Mouse (Mus musculus) CH12.LX (cell line): ENCODE measurements around the gene Rps11. TPM values are rescaled to one million over a fixed set of nuclear protein-coding genes. Genes with fewer than 3 reads are reported as not detected.

ENCODE experiments used
- DNase-seq: peaks from one replicate; pipeline ENCODE4 v3.0.0-alpha.2; 2013; ENCODE audit errors: extremely low read depth
- H3K27ac ChIP-seq: 2 replicates; pipeline ENCODE4 v1.5.1; 2012; ENCODE audit warnings: low read depth, mild to moderate bottlenecking, control low read depth, moderate library complexity; ENCODE audit not compliant: insufficient read depth
- H3K27me3 ChIP-seq: replicated peaks from 2 replicates; pipeline ENCODE3; 2012; ENCODE audit warnings: inconsistent platforms
- H3K36me3 ChIP-seq, 2 experiments: replicated peaks in 1 of 2; 2 replicates each; pipeline versions ENCODE3 to v1.6.1; 2012; ENCODE audit warnings: inconsistent platforms in 1 of 2, low read length in 1 of 2, mild to moderate bottlenecking in 1 of 2, mixed read lengths in 1 of 2, moderate library complexity in 1 of 2; ENCODE audit not compliant: control insufficient read depth in 1 of 2, insufficient read depth in 1 of 2
- H3K4me1 ChIP-seq, 2 experiments: 2 replicates each; pipeline ENCODE4 v1.6.1; 2012; ENCODE audit warnings: inconsistent platforms in 1 of 2, moderate library complexity in 1 of 2; ENCODE audit not compliant: insufficient read depth in 2 of 2, control insufficient read depth in 1 of 2
- H3K4me2 ChIP-seq: 2 replicates; pipeline ENCODE4 v1.6.1; 2012; ENCODE audit warnings: low read depth, mild to moderate bottlenecking, control low read depth; ENCODE audit not compliant: poor library complexity, insufficient read depth, severe bottlenecking
- H3K4me3 ChIP-seq, 3 experiments: fragments of 150-350 bp in 1 of 3; sonication (generic) in 1 of 3; replicated peaks in 1 of 3; 2 replicates each; pipeline versions ENCODE3 to v1.5.1; 2011 to 2012; ENCODE audit warnings: low read depth in 2 of 3, low read length in 2 of 3, mild to moderate bottlenecking in 2 of 3, moderate library complexity in 2 of 3, control low read depth in 1 of 3, improper control_type of control experiment in 1 of 3, inconsistent platforms in 1 of 3, mixed read lengths in 1 of 3; ENCODE audit not compliant: poor library complexity in 1 of 3
- H3K79me2 ChIP-seq: replicated peaks from 2 replicates; pipeline ENCODE4 v1.6.1; 2012; ENCODE audit warnings: mild to moderate bottlenecking, moderate library complexity; ENCODE audit not compliant: control insufficient read depth, poor library complexity, insufficient read depth, severe bottlenecking; ENCODE audit errors: extremely low read depth
- H3K9ac ChIP-seq: 2 replicates; pipeline ENCODE4 v1.6.1; 2012; ENCODE audit warnings: low read depth, mild to moderate bottlenecking, control low read depth, moderate library complexity; ENCODE audit not compliant: insufficient read depth
- H3K9me3 ChIP-seq: replicated peaks from 2 replicates; pipeline ENCODE3; 2012; ENCODE audit warnings: low read length, inconsistent platforms, mixed read lengths
- BHLHE40 ChIP-seq: IDR thresholded peaks from 2 replicates; pipeline ENCODE4 v1.6.1; 2011; ENCODE audit warnings: mild to moderate bottlenecking, low read depth, low read length, improper control_type of control experiment
- CHD1 ChIP-seq: IDR thresholded peaks from 2 replicates; pipeline ENCODE4 v1.6.1; 2012; ENCODE audit warnings: low read depth, low read length, improper control_type of control experiment, inconsistent platforms
- CTCF ChIP-seq, 2 experiments: IDR thresholded peaks in 1 of 2; conservative IDR thresholded peaks in 1 of 2; 2 replicates each; pipeline ENCODE4 v1.5.1; 2011 to 2012; ENCODE audit warnings: low read depth in 2 of 2, low read length in 2 of 2, improper control_type of control experiment in 1 of 2, inconsistent platforms in 1 of 2, mild to moderate bottlenecking in 1 of 2, moderate library complexity in 1 of 2
- E2F4 ChIP-seq: IDR thresholded peaks from 2 replicates; pipeline ENCODE4 v1.6.1; 2011; ENCODE audit warnings: low read depth, low read length, improper control_type of control experiment; ENCODE audit not compliant: insufficient replicate concordance
- ELF1 ChIP-seq: IDR thresholded peaks from 2 replicates; pipeline ENCODE4 v1.6.1; 2014; ENCODE audit warnings: low read depth, mild to moderate bottlenecking, inconsistent platforms, low read length, improper control_type of control experiment
- EP300 ChIP-seq: IDR thresholded peaks from 2 replicates; pipeline ENCODE4 v1.6.1; 2011; ENCODE audit warnings: low read length, improper control_type of control experiment
- ETS1 ChIP-seq: conservative IDR thresholded peaks from 2 replicates; pipeline ENCODE4 v1.6.1; 2012; ENCODE audit warnings: low read depth, mild to moderate bottlenecking, inconsistent platforms, low read length, improper control_type of control experiment, moderate library complexity
- HCFC1 ChIP-seq: IDR thresholded peaks from 2 replicates; pipeline ENCODE4 v1.6.1; 2012; ENCODE audit warnings: low read depth, mild to moderate bottlenecking, inconsistent platforms, low read length, improper control_type of control experiment
- IRF4 ChIP-seq: IDR thresholded peaks from 2 replicates; pipeline ENCODE4 v1.6.1; 2014; ENCODE audit warnings: low read depth, mild to moderate bottlenecking, inconsistent platforms, low read length, improper control_type of control experiment
- JUN ChIP-seq: IDR thresholded peaks from 2 replicates; pipeline ENCODE4 v1.6.1; 2011; ENCODE audit warnings: low read depth, mild to moderate bottlenecking, low read length, improper control_type of control experiment, moderate library complexity; ENCODE audit not compliant: insufficient read depth
- JUND ChIP-seq: conservative IDR thresholded peaks from 2 replicates; pipeline ENCODE4 v1.6.1; 2011; ENCODE audit warnings: low read depth, low read length, improper control_type of control experiment
- KAT2A ChIP-seq: IDR thresholded peaks from 2 replicates; pipeline ENCODE4 v1.6.1; 2012; ENCODE audit warnings: low read length, improper control_type of control experiment, inconsistent platforms; ENCODE audit not compliant: insufficient replicate concordance
- MAX ChIP-seq: IDR thresholded peaks from 2 replicates; pipeline ENCODE4 v1.6.1; 2011; ENCODE audit warnings: low read length, improper control_type of control experiment
- MAZ ChIP-seq: IDR thresholded peaks from 2 replicates; pipeline ENCODE4 v1.6.1; 2012; ENCODE audit warnings: low read depth, mild to moderate bottlenecking, inconsistent platforms, low read length, improper control_type of control experiment, moderate library complexity
- MEF2A ChIP-seq: IDR thresholded peaks from 2 replicates; pipeline ENCODE4 v1.6.1; 2014; ENCODE audit warnings: low read depth, mild to moderate bottlenecking, inconsistent platforms, low read length, improper control_type of control experiment, borderline replicate concordance
- MXI1 ChIP-seq: IDR thresholded peaks from 2 replicates; pipeline ENCODE4 v1.6.1; 2011; ENCODE audit warnings: mild to moderate bottlenecking, low read depth, low read length, improper control_type of control experiment
- MYC ChIP-seq: IDR thresholded peaks from 2 replicates; pipeline ENCODE4 v1.6.1; 2011; ENCODE audit warnings: low read depth, mild to moderate bottlenecking, improper control_type of control experiment, low read length
- NRF1 ChIP-seq: IDR thresholded peaks from 2 replicates; pipeline ENCODE4 v1.6.1; 2014; ENCODE audit warnings: low read depth, mild to moderate bottlenecking, inconsistent platforms, low read length, improper control_type of control experiment, moderate library complexity
- POLR2A ChIP-seq: IDR thresholded peaks from 2 replicates; pipeline ENCODE4 v1.6.1; 2011; ENCODE audit warnings: low read depth, mild to moderate bottlenecking, improper control_type of control experiment, low read length
- POLR2AphosphoS2 ChIP-seq: IDR thresholded peaks from 2 replicates; pipeline ENCODE4 v1.6.1; 2011; ENCODE audit warnings: low read depth, low read length, improper control_type of control experiment
- RAD21 ChIP-seq: IDR thresholded peaks from 2 replicates; pipeline ENCODE4 v1.6.1; 2011; ENCODE audit warnings: low read depth, mild to moderate bottlenecking, low read length, improper control_type of control experiment, moderate library complexity
- TCF12 ChIP-seq: IDR thresholded peaks from 2 replicates; pipeline ENCODE4 v1.6.1; 2014; ENCODE audit warnings: low read depth, mild to moderate bottlenecking, inconsistent platforms, low read length, improper control_type of control experiment
- UBTF ChIP-seq: IDR thresholded peaks from 2 replicates; pipeline ENCODE4 v1.6.1; 2012; ENCODE audit warnings: low read depth, mild to moderate bottlenecking, inconsistent platforms, low read length, improper control_type of control experiment, moderate library complexity
- USF2 ChIP-seq: conservative IDR thresholded peaks from 2 replicates; pipeline ENCODE4 v1.6.1; 2011; ENCODE audit warnings: low read depth, low read length, improper control_type of control experiment
- ZC3H11A ChIP-seq: IDR thresholded peaks from 2 replicates; pipeline ENCODE4 v1.6.1; 2012; ENCODE audit warnings: low read depth, mild to moderate bottlenecking, inconsistent platforms, low read length, improper control_type of control experiment
- ZMIZ1 ChIP-seq: IDR thresholded peaks from 2 replicates; pipeline ENCODE4 v1.6.1; 2012; ENCODE audit warnings: low read depth, mild to moderate bottlenecking, inconsistent platforms, low read length, improper control_type of control experiment
- dilution Hi-C: fragments of 300-500 bp; cut with MboI; formaldehyde crosslinking; loops from 2 replicates; pipeline ENCODE4 v1.14.3; 2020; ENCODE audit warnings: low sequenced_read_pairs; ENCODE audit not compliant: extremely low pct_unique_long_range_greater_than_20kb, extremely low pct_ligation_motif_present
- in situ Hi-C: fragments of 300-500 bp; cut with MboI; formaldehyde crosslinking; loops from 3 replicates; pipeline ENCODE4 v1.14.3; 2019; ENCODE audit warnings: low sequenced_read_pairs, low pct_ligation_motif_present, low pct_unique_long_range_greater_than_20kb, mixed read lengths
- polyA plus RNA-seq: library from polyadenylated mRNA; unstranded; fragments of >175 nt; gene quantifications from 2 replicates; pipeline ENCODE4 v1.2.1, GENCODE M21; 2012; ENCODE audit warnings: low read depth; ENCODE audit not compliant: insufficient read length
- total RNA-seq, 2 experiments: library from RNA; depleted of rRNA; stranded (reverse); fragments of 300-350 nt in 1 of 2; fragments of >200 nt in 1 of 2; gene quantifications; 2 replicates each; pipeline ENCODE4 v1.2.3; 2012 to 2014

Gene Rps11
- total and polyA plus RNA-seq, 3 experiments: 898 to 1,839 (median 1,699) TPM

DNA sequence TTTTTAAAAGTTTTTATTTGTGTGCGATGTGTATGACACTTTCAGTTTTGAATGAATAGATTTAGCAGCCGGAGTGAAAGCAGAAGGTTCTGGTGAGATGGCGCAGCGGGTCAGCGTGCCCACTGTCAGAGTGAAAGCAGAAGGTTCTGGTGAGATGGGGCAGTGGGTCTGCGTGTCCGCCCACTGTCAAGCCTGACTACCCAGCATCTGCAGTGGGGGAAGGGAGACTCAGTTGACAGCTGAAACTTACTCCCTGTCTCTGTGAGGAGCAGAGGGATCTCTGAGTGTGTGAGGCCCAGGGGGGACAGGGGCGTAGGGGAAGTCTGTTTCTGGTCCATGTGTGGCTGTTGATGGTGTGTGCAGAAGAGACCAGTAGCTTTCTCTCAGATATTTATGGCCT is 6.7 kb downstream of the Rps11 start:
- no peak for TF ChIP-seq MEF2A
- dilution Hi-C loops (no loop called here), in situ Hi-C loops (no loop called here)
- Histone ChIP-seq H3K4me3 (no peak overlapping the region), H3K36me3 (peaks cover 31 to 47% of the 10 kb centered on the region in 2 experiments), H3K79me2 (0 out of 2 replicates have a peak, but pooled peaks cover 2% of the 10 kb centered on the region), H3K4me2 (no peak overlapping the region), H3K27me3 (no peaks in the 10 kb centered on the region), H3K9me3 (no peaks in the 10 kb centered on the region), H3K27ac (no peak overlapping the region), H3K9ac (no peak overlapping the region), H3K4me1 (peaks cover 2 to 40% of the 10 kb centered on the region in 2 experiments; a peak in 3 of 4 replicates)
- DNase-seq: no peak

DNA sequence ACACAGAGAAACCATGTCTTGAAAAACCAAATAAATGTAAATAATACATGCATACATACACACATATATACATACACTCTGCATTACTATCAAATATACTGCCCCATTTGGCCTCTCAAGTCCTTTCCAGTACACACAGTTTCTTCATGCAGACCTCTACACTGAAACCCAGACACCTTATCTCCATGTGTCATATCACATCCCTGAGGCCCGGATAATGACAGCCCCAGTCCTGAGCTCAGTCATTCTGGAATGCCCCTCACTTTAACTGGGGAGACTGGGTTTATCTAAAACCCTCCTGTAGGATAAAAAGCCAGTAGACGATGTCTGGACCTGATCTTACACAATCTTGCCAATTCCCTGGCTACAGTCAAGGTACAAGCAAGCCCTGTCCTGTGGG is 10.8 kb downstream of the Rps11 start:
- no peak overlapping the region for H3K4me3 ChIP-seq
- DNase-seq: no peak
- H3K9ac ChIP-seq: no peak overlapping the region
- peaks cover 0 to 10% of the 10 kb centered on the region in 2 experiments; a peak in 2 of 4 replicates for H3K4me1 ChIP-seq
- no peak overlapping the region for H3K27ac ChIP-seq
- no peaks in the 10 kb centered on the region for H3K9me3 ChIP-seq
- in situ Hi-C loops (no loop called here), dilution Hi-C loops (no loop called here)
- H3K36me3 ChIP-seq: peaks cover 0 to 10% of the 10 kb centered on the region in 2 experiments
- no peaks in the 10 kb centered on the region for H3K27me3 ChIP-seq
- no peak for TF ChIP-seq MEF2A
- TF ChIP-seq E2F4: no peak
- TF ChIP-seq CTCF (conservative IDR thresholded peaks at IDR 0.05 in 1 of 2, IDR thresholded peaks at IDR 0.05 in 1 of 2; ENCODE audit: low read depth in 2 of 2, low read length in 2 of 2): no peak
- no peak for TF ChIP-seq IRF4
- no peak for TF ChIP-seq RAD21
- TF ChIP-seq JUND: no peak
- no peak for TF ChIP-seq JUN
- TF ChIP-seq MXI1: no peak
- TF ChIP-seq HCFC1: no peak
- TF ChIP-seq BHLHE40: no peak
- TF ChIP-seq TCF12: no peak
- TF ChIP-seq MYC: no peak
- no peak for TF ChIP-seq MAZ
- no peak for TF ChIP-seq EP300
- no peak overlapping the region for H3K4me2 ChIP-seq
- no peaks in the 10 kb centered on the region for H3K79me2 ChIP-seq

DNA sequence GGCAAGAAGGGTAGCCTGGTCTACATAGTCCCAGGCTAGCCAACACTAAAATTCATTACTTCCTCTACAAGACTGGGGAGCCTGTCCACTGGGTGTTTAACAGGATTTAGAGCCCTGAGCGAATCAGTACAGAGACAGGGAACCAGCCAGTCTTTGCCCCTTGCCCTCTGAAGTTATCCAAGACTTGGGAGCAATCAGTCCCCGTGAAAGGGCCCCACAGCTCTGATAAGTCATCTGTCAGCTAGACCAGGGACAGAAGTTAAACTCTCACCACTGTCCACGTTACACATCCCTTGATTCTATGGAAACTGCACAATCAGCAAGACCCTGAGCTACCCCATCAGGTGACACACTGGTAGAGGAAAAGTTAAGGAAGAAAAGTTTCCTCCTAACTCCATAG is 11.7 kb downstream of the Rps11 start:
- Histone ChIP-seq H3K27me3 (no peaks in the 10 kb centered on the region), H3K27ac (no peak overlapping the region), H3K4me3 (no peak overlapping the region), H3K4me1 (peaks cover 0 to 1% of the 10 kb centered on the region in 2 experiments; a peak in 2 of 4 replicates), H3K9ac (no peak overlapping the region), H3K79me2 (no peaks in the 10 kb centered on the region), H3K9me3 (no peaks in the 10 kb centered on the region), H3K4me2 (no peak overlapping the region), H3K36me3 (peaks cover 0 to under 1% of the 10 kb centered on the region in 2 experiments)
- in situ Hi-C loops (no loop called here), dilution Hi-C loops (no loop called here)
- DNase-seq: no peak
- no peak for TF ChIP-seq HCFC1
- no peak for TF ChIP-seq POLR2A
- TF ChIP-seq POLR2AphosphoS2: no peak
- no peak for TF ChIP-seq USF2
- TF ChIP-seq ZC3H11A: no peak
- TF ChIP-seq MYC: no peak
- TF ChIP-seq CHD1: no peak
- TF ChIP-seq BHLHE40: no peak
- TF ChIP-seq KAT2A: no peak
- TF ChIP-seq IRF4: no peak
- no peak for TF ChIP-seq EP300
- TF ChIP-seq ELF1: no peak
- TF ChIP-seq ETS1: no peak
- no peak for TF ChIP-seq ZMIZ1
- no peak for TF ChIP-seq MEF2A
- no peak for TF ChIP-seq MAX
- TF ChIP-seq CTCF (conservative IDR thresholded peaks at IDR 0.05 in 1 of 2, IDR thresholded peaks at IDR 0.05 in 1 of 2; ENCODE audit: low read depth in 2 of 2, low read length in 2 of 2): no peak
- TF ChIP-seq NRF1: no peak
- TF ChIP-seq UBTF: no peak
- TF ChIP-seq, all 38 proteins: peak for 0
